Mouse (Mus musculus): ENCODE measurements around the gene Pmel. TPM values are rescaled to one million over a fixed set of nuclear protein-coding genes. Genes with fewer than 3 reads are reported as not detected.
A peak's percentile ranks its signal among the peaks of the same experiment; 100 is the strongest.

Gene Pmel
- polyA plus RNA-seq, 2 experiments = 0.31 to 0.50 TPM

GRCm38 (mm10) chr10:128744211-128744610 lies 40.2 kb downstream of the Pmel start:
- 21% methylated on average over 8 of the region's 8 CpGs for WGBS (ENCODE audit: insufficient replicate concordance)
- DNase-seq (ENCODE audit: low read depth in 3 of 3, low spot score in 3 of 3) = no peak

GRCm38 (mm10) chr10:128744680-128745601 lies 40.9 kb downstream of the Pmel start, which contains the start of gene Dgka:
Dgka (minus strand) TSS chr10:128744855.
- WGBS (ENCODE audit: insufficient replicate concordance) = 21% methylated on average over 18 of the region's 18 CpGs
- Histone ChIP-seq H3K4me1 (replicated peaks; ENCODE audit: control insufficient read depth in 2 of 2, insufficient read depth in 2 of 2, low read length in 1 of 2) (peaks cover 11 to 38% of the 10 kb centered on the region in 2 experiments), H3K36me3 (replicated peaks; ENCODE audit: control insufficient read depth, insufficient read depth, low read depth) (no peaks in the 10 kb centered on the region), H3K4me3 (ENCODE audit: insufficient read depth in 1 of 2, low read depth in 2 of 2, low read length in 2 of 2) (peak within 1 kb of the TSS; percentile 42 to 71), H3K4me2 (ENCODE audit: low read depth) (peak within 1 kb of the TSS; percentile 60), H3K9ac (replicated peaks) (peak within 1 kb of the TSS; percentile 27; the same call in 1 of the 2 replicates), H3K27ac (no peak within 1 kb of the TSS), H3K27me3 (ENCODE audit: control insufficient read depth, insufficient read depth, low read length) (peaks cover 39% of the 10 kb centered on the region), H3K9me3 (ENCODE audit: control insufficient read depth, low read length) (no peaks in the 10 kb centered on the region)
- ATAC-seq (ENCODE audit: insufficient read depth) (no peak), DNase-seq (ENCODE audit: low read depth in 3 of 3, low spot score in 3 of 3) (no peak)
- no peak for TF ChIP-seq CTCF (IDR thresholded peaks at IDR 0.05; ENCODE audit: low read depth)
- no peak for TF ChIP-seq EP300 (IDR thresholded peaks at IDR 0.05; ENCODE audit: low read depth)

More at GRCm38 (mm10) chr10:128744211-128744610, 40.2 kb downstream of the Pmel start:
- Histone ChIP-seq H3K36me3 (replicated peaks; ENCODE audit: control insufficient read depth, insufficient read depth, low read depth) (no peaks in the 10 kb centered on the region), H3K4me1 (replicated peaks; ENCODE audit: control insufficient read depth in 2 of 2, insufficient read depth in 2 of 2, low read length in 1 of 2) (peaks cover 6 to 33% of the 10 kb centered on the region in 2 experiments), H3K9ac (replicated peaks) (no peak overlapping the region), H3K27ac (no peak overlapping the region), H3K27me3 (ENCODE audit: control insufficient read depth, insufficient read depth, low read length) (peaks cover 39% of the 10 kb centered on the region), H3K4me3 (ENCODE audit: insufficient read depth in 1 of 2, low read depth in 2 of 2, low read length in 2 of 2) (peak overlapping the region; percentile 42 to 71; a peak in 3 of 4 replicates), H3K4me2 (ENCODE audit: low read depth) (peak overlapping the region; percentile 60), H3K9me3 (ENCODE audit: control insufficient read depth, low read length) (no peaks in the 10 kb centered on the region)
- no peak for ATAC-seq (ENCODE audit: insufficient read depth)
- TF ChIP-seq CTCF (IDR thresholded peaks at IDR 0.05; ENCODE audit: low read depth) (no peak), EP300 (IDR thresholded peaks at IDR 0.05; ENCODE audit: low read depth) (no peak)

GRCm38 (mm10) chr10:128745946-128746613 lies 42.1 kb downstream of the Pmel start:
- no peaks in the 10 kb centered on the region for H3K36me3 ChIP-seq (replicated peaks; ENCODE audit: control insufficient read depth, insufficient read depth, low read depth)
- ATAC-seq (ENCODE audit: insufficient read depth) (no peak), DNase-seq (ENCODE audit: low read depth in 3 of 3, low spot score in 3 of 3) (no peak)
- H3K9ac ChIP-seq (replicated peaks) = no peak overlapping the region
- H3K4me3 ChIP-seq (ENCODE audit: insufficient read depth in 1 of 2, low read depth in 2 of 2, low read length in 2 of 2) = no peak overlapping the region
- no peak overlapping the region for H3K4me2 ChIP-seq (ENCODE audit: low read depth)
- no peak for TF ChIP-seq CTCF (IDR thresholded peaks at IDR 0.05; ENCODE audit: low read depth)
- TF ChIP-seq EP300 (IDR thresholded peaks at IDR 0.05; ENCODE audit: low read depth) = no peak
- no peak overlapping the region for H3K27ac ChIP-seq
- 69% methylated on average over 10 of the region's 10 CpGs for WGBS (ENCODE audit: insufficient replicate concordance)
- H3K27me3 ChIP-seq (ENCODE audit: control insufficient read depth, insufficient read depth, low read length) = peaks cover 39% of the 10 kb centered on the region
- H3K4me1 ChIP-seq (replicated peaks; ENCODE audit: control insufficient read depth in 2 of 2, insufficient read depth in 2 of 2, low read length in 1 of 2) = peaks cover 11 to 32% of the 10 kb centered on the region in 2 experiments
- H3K9me3 ChIP-seq (ENCODE audit: control insufficient read depth, low read length) = no peaks in the 10 kb centered on the region

GRCm38 (mm10) chr10:128746972-128747645 lies 43.1 kb downstream of the Pmel start:
- ATAC-seq (ENCODE audit: insufficient read depth) = no peak
- peak overlapping the region; percentile 83 for H3K4me2 ChIP-seq (ENCODE audit: low read depth)
- no peaks in the 10 kb centered on the region for H3K9me3 ChIP-seq (ENCODE audit: control insufficient read depth, low read length)
- peaks cover 33% of the 10 kb centered on the region for H3K27me3 ChIP-seq (ENCODE audit: control insufficient read depth, insufficient read depth, low read length)
- H3K4me3 ChIP-seq (ENCODE audit: insufficient read depth in 1 of 2, low read depth in 2 of 2, low read length in 2 of 2) = peak overlapping the region; percentile 95
- no peak for DNase-seq (ENCODE audit: low read depth in 3 of 3, low spot score in 3 of 3)
- H3K4me1 ChIP-seq (replicated peaks; ENCODE audit: control insufficient read depth in 2 of 2, insufficient read depth in 2 of 2, low read length in 1 of 2) = peaks cover 11 to 32% of the 10 kb centered on the region in 2 experiments
- TF ChIP-seq EP300 (IDR thresholded peaks at IDR 0.05; ENCODE audit: low read depth) = no peak
- TF ChIP-seq CTCF (IDR thresholded peaks at IDR 0.05; ENCODE audit: low read depth) = no peak
- H3K9ac ChIP-seq (replicated peaks) = peak overlapping the region; percentile 71
- H3K27ac ChIP-seq = peak overlapping the region; percentile 84
- 42% methylated on average over 9 of the region's 9 CpGs for WGBS (ENCODE audit: insufficient replicate concordance)
- H3K36me3 ChIP-seq (replicated peaks; ENCODE audit: control insufficient read depth, insufficient read depth, low read depth) = no peaks in the 10 kb centered on the region; the same call in 1 of the 2 replicates
